Mouse (Mus musculus) ES-Bruce4 (cell line): Measurements from ENCODE around the gene Tiprl.

Source experiments
- CTCF ChIP-seq: IDR thresholded peaks from one replicate; pipeline ENCODE4 v1.8.1; 2011; ENCODE audit warnings: low read depth, low read length
- POLR2A ChIP-seq: IDR thresholded peaks from one replicate; pipeline ENCODE4 v1.8.1; 2011; ENCODE audit warnings: low read length; ENCODE audit not compliant: insufficient read depth

DNA sequence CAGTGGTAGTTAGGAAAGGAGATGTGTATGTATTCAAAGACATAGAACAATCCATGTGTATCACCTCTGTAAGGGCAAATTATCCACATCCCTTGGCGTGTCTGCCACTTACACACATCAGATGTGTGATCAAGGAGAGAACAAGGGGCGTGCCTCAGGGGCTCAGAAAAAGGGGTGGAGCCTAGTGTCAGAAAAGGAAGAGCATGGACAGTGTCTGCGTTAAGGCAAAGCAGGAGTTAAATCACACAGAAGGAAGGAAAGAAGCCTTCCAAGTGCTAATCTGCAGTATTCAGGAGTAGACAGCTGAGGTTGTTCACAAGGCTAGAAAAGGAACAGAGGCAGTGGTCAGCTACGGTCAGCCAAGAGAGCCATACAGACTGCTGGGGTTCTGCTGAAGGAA, 12.0 kb upstream of the Tiprl start:
- no peak for TF ChIP-seq POLR2A
- no peak for TF ChIP-seq CTCF
